Mouse (Mus musculus): ENCODE data around the gene Ubqln2. TPM values are rescaled to one million over a fixed set of nuclear protein-coding genes. Genes with fewer than 3 reads are reported as not detected.

Ubqln2 gene
- polyA plus RNA-seq, 1 experiment from 2014 or later = 44.0 TPM

DNA sequence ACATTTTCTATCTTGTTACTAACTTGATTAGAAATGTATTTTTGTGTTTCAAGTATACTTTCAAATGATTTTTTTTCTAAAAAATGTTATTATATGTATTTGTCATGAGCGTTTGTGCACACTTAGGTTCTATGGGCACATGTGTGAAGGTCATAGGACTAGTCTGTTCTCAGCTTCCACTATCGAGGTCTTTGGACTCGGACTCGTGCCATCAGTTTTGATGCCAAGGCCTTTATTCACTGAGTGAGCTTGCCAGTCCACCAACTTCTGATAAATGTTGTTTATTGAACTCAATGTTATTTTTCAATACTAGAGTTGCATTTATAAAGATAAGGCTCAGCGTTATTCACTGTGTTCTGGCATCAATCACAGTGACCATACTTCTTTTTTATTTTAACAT is 17.5 kb downstream of the Ubqln2 start:
- Histone ChIP-seq H3K4me2 (ENCODE audit: low read depth, severe bottlenecking) (no peak overlapping the region), H3K9ac (ENCODE audit: low read length) (no peak overlapping the region), H3K27me3 (ENCODE audit: control insufficient read depth, insufficient read depth, low read length) (no peaks in the 10 kb centered on the region), H3K9me3 (ENCODE audit: control insufficient read depth, low read length) (no peaks in the 10 kb centered on the region), H3K27ac (replicated peaks; ENCODE audit: low read depth, low read length) (no peak overlapping the region), H3K4me3 (ENCODE audit: low read depth, low read length) (no peak overlapping the region), H3K4me1 (ENCODE audit: control insufficient read depth, insufficient read depth, low read length) (no peaks in the 10 kb centered on the region), H3K36me3 (ENCODE audit: control insufficient read depth, insufficient read depth, low read length) (no peaks in the 10 kb centered on the region)
- no peak for DNase-seq (ENCODE audit: low spot score)
- WGBS = 91% methylated on average over 5 of the region's 5 CpGs
- ATAC-seq (ENCODE audit: insufficient number of reproducible peaks, low FRiP score, low TSS enrichment, low read depth) = no peak

GRCm38 (mm10) chrX:153528399-153528798 is 30.4 kb downstream of the Ubqln2 start:
- H3K27ac ChIP-seq (replicated peaks; ENCODE audit: low read depth, low read length) = no peak overlapping the region
- no peaks in the 10 kb centered on the region for H3K27me3 ChIP-seq (ENCODE audit: control insufficient read depth, insufficient read depth, low read length)
- no peak overlapping the region for H3K4me3 ChIP-seq (ENCODE audit: low read depth, low read length)
- no peaks in the 10 kb centered on the region for H3K4me1 ChIP-seq (ENCODE audit: control insufficient read depth, insufficient read depth, low read length)
- ATAC-seq (ENCODE audit: insufficient number of reproducible peaks, low FRiP score, low TSS enrichment, low read depth) (no peak), DNase-seq (ENCODE audit: low spot score) (no peak)
- 35% methylated on average over 2 of the region's 2 CpGs for WGBS
- no peak overlapping the region for H3K4me2 ChIP-seq (ENCODE audit: low read depth, severe bottlenecking)
- no peak overlapping the region for H3K9ac ChIP-seq (ENCODE audit: low read length)
- H3K9me3 ChIP-seq (ENCODE audit: control insufficient read depth, low read length) = no peaks in the 10 kb centered on the region
- no peaks in the 10 kb centered on the region for H3K36me3 ChIP-seq (ENCODE audit: control insufficient read depth, insufficient read depth, low read length)

Other genes with a start within 250 kb of the Ubqln2 start
- gene Cypt3, start 60.4 kb downstream of the Ubqln2 start, polyA plus RNA-seq (2014; fragmentation: Nextera tagmentation; extraction: Ambion mirVana) = not detected in 2 replicates
- gene Kctd12b, start 198.2 kb downstream of the Ubqln2 start, polyA plus RNA-seq (2014; fragmentation: Nextera tagmentation; extraction: Ambion mirVana) = 3.3 and 4.1 TPM in 2 replicates
- 74.9 and 77.5 TPM in 2 replicates for gene Nbdy, start 225.4 kb downstream of the Ubqln2 start, polyA plus RNA-seq (2014; fragmentation: Nextera tagmentation; extraction: Ambion mirVana)